Mouse (Mus musculus): ENCODE data around the gene Mfsd6l. TPM values are rescaled to one million over a fixed set of nuclear protein-coding genes. Genes with fewer than 3 reads are reported as not detected.

The Mfsd6l gene
- polyA plus RNA-seq (2014; fragmentation: Nextera tagmentation; extraction: Ambion mirVana): not detected in 2 replicates

DNA sequence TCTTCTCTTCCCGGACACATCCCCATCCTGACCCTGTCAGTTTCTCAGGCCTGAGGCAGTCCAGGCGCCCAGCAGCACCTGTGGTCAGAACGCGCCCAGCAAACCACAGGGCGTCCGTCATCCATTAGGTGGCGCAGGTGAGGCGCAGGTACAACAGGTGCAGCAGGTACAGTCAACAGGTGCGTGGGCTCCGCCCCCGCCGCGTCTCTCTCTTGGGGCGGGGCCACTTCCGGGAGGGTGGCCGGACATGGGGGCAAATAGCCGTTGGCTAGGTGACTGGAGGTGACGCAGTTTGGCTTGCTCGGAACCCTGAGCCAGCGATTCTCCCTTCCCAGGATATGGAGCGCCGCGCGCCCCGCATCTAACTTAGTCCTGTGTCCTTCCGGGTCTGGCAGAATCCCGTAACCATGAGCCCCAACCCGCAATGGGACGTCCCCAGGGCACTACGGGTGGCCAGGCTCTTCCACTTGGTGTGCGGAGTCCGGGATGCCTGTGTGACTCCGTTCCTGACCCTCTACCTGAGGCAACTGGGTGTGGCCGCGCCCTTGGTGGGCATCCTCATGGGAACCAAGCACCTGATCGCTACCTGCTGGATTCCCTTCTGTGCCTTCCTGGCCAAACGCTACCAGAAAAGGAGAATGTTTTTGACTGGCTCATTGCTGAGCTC lies at the start of gene Mfsd6l:
Mfsd6l (plus strand) TSS at position 269 of the 667 bp plus-strand sequence.
- DNase-seq (no peak), ATAC-seq (ENCODE audit: low FRiP score, low TSS enrichment) (no peak)
- Histone ChIP-seq H3K4me1 (ENCODE audit: control insufficient read depth, insufficient read depth, low read length) (no peaks in the 10 kb centered on the region), H3K4me2 (ENCODE audit: low read length) (peak within 1 kb of the TSS; percentile 46), H3K27ac (replicated peaks; ENCODE audit: low read depth, low read length) (no peak within 1 kb of the TSS), H3K9me3 (ENCODE audit: control insufficient read depth, low read length) (no peaks in the 10 kb centered on the region), H3K27me3 (ENCODE audit: control insufficient read depth, insufficient read depth, low read length) (no peaks in the 10 kb centered on the region), H3K9ac (replicated peaks; ENCODE audit: low read length) (no peak within 1 kb of the TSS), H3K4me3 (replicated peaks; ENCODE audit: low read depth, low read length) (0 out of 2 replicates have a peak within 1 kb of the TSS, but pooled peaks have one; percentile 10), H3K36me3 (ENCODE audit: control insufficient read depth, insufficient read depth, low read length) (no peaks in the 10 kb centered on the region)
- 8% methylated on average over 37 of the region's 37 CpGs for WGBS

DNA sequence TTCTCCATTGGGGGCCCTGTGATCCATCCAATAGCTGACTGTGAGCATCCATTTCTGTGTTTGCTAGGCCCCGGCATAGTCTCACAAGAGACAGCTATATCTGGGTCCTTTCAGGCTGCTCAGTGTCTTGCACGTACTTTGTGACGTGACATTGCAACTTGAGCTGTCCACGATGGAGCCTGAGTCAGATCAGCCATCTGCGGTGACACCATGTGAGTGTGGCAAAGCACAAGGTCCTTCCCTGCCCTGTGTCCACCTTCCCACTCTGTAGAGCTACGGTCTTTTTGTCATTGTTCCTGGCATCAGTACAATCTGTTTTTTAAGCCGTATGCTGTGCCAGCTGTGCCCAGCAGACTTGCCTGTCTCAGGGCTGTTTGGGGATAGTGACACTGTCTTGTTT lies 48.7 kb upstream of the Mfsd6l start:
- Histone ChIP-seq H3K36me3 (ENCODE audit: control insufficient read depth, insufficient read depth, low read length) (no peaks in the 10 kb centered on the region), H3K4me1 (ENCODE audit: control insufficient read depth, insufficient read depth, low read length) (no peaks in the 10 kb centered on the region), H3K27ac (replicated peaks; ENCODE audit: low read depth, low read length) (no peak overlapping the region), H3K27me3 (ENCODE audit: control insufficient read depth, insufficient read depth, low read length) (no peaks in the 10 kb centered on the region), H3K4me3 (replicated peaks; ENCODE audit: low read depth, low read length) (no peak overlapping the region), H3K9me3 (ENCODE audit: control insufficient read depth, low read length) (no peaks in the 10 kb centered on the region), H3K4me2 (ENCODE audit: low read length) (no peak overlapping the region), H3K9ac (replicated peaks; ENCODE audit: low read length) (no peak overlapping the region)
- ATAC-seq (ENCODE audit: low FRiP score, low TSS enrichment) (no peak), DNase-seq (no peak)
- WGBS: 91% methylated on average over 7 of the region's 7 CpGs

DNA sequence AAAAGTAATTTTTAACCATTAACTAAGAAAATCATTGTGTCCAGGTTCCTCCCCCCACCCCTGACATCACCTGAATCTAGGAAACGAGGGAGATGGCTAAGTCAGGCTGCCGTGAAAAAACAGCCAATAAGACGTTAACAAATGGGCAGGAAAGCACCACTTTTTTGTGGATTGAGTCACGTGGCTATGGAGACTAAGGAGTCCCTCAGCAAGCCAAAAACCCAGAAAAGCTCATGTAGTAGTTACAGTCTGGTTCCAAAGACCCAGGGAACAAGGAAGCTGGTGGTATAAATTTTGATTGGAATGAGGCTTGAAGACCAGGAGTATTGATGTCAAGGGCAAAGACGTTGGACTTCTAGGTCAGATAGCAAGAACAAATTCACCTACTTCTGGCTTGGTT lies 47.4 kb upstream of the Mfsd6l start:
- DNase-seq (no peak), ATAC-seq (ENCODE audit: low FRiP score, low TSS enrichment) (no peak)
- Histone ChIP-seq H3K4me3 (replicated peaks; ENCODE audit: low read depth, low read length) (no peak overlapping the region), H3K27ac (replicated peaks; ENCODE audit: low read depth, low read length) (no peak overlapping the region), H3K4me2 (ENCODE audit: low read length) (no peak overlapping the region), H3K27me3 (ENCODE audit: control insufficient read depth, insufficient read depth, low read length) (no peaks in the 10 kb centered on the region), H3K4me1 (ENCODE audit: control insufficient read depth, insufficient read depth, low read length) (no peaks in the 10 kb centered on the region), H3K36me3 (ENCODE audit: control insufficient read depth, insufficient read depth, low read length) (no peaks in the 10 kb centered on the region), H3K9me3 (ENCODE audit: control insufficient read depth, low read length) (no peaks in the 10 kb centered on the region), H3K9ac (replicated peaks; ENCODE audit: low read length) (no peak overlapping the region)
- 73% methylated on average over 5 of the region's 5 CpGs for WGBS

DNA sequence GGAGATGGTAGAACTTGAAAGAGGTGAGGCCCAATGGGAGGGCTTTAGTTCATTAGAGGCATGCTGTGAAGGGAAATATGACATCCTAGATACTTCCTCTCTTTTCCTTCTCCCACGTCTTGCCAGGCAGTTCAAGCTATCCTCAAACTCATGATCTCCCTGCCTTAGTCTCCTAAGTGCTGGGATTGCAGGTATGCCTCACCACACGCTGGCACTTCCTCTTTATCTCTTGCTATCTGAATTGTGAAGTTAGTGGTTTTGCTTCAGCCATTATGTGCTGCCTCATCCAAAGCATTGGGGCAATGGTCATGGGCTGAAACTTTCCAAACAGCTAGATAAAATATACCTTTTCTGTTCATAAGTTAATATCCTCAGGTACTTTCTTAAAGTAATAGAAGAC lies 46.8 kb upstream of the Mfsd6l start:
- Histone ChIP-seq H3K36me3 (ENCODE audit: control insufficient read depth, insufficient read depth, low read length) (no peaks in the 10 kb centered on the region), H3K4me2 (ENCODE audit: low read length) (no peak overlapping the region), H3K27me3 (ENCODE audit: control insufficient read depth, insufficient read depth, low read length) (no peaks in the 10 kb centered on the region), H3K4me1 (ENCODE audit: control insufficient read depth, insufficient read depth, low read length) (no peaks in the 10 kb centered on the region), H3K9ac (replicated peaks; ENCODE audit: low read length) (no peak overlapping the region), H3K4me3 (replicated peaks; ENCODE audit: low read depth, low read length) (no peak overlapping the region), H3K9me3 (ENCODE audit: control insufficient read depth, low read length) (no peaks in the 10 kb centered on the region), H3K27ac (replicated peaks; ENCODE audit: low read depth, low read length) (no peak overlapping the region)
- WGBS: 76% methylated on average over 2 of the region's 2 CpGs
- DNase-seq: no peak
- ATAC-seq (ENCODE audit: low FRiP score, low TSS enrichment): no peak

DNA sequence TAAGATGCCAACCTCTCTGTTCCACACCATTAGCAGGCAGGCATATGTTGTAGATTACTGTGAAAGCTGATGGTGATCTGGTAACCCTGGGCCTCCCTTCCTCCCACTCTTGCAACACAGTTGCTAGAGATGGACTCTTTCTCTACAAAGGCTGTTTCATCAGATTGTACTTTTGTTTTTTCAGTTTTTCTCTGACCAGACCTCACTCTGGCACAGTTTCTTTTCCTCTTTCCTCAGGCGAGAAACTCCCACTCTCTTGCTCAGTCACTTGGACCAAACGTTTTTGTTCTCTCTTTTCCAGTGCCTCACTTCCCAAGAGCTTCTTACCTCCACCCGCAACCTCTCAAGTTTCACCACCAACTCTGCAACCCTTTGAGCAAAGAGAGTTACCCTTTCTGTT lies 42.0 kb upstream of the Mfsd6l start:
- no peak overlapping the region for H3K9ac ChIP-seq (replicated peaks; ENCODE audit: low read length)
- no peaks in the 10 kb centered on the region for H3K27me3 ChIP-seq (ENCODE audit: control insufficient read depth, insufficient read depth, low read length)
- no peak overlapping the region for H3K4me2 ChIP-seq (ENCODE audit: low read length)
- H3K27ac ChIP-seq (replicated peaks; ENCODE audit: low read depth, low read length): no peak overlapping the region
- H3K9me3 ChIP-seq (ENCODE audit: control insufficient read depth, low read length): 0 out of 2 replicates have a peak, but pooled peaks cover under 1% of the 10 kb centered on the region
- no peak overlapping the region for H3K4me3 ChIP-seq (replicated peaks; ENCODE audit: low read depth, low read length)
- DNase-seq: no peak
- no peaks in the 10 kb centered on the region for H3K4me1 ChIP-seq (ENCODE audit: control insufficient read depth, insufficient read depth, low read length)
- WGBS: 60% methylated on average over 3 of the region's 3 CpGs
- no peak for ATAC-seq (ENCODE audit: low FRiP score, low TSS enrichment)
- no peaks in the 10 kb centered on the region for H3K36me3 ChIP-seq (ENCODE audit: control insufficient read depth, insufficient read depth, low read length)

DNA sequence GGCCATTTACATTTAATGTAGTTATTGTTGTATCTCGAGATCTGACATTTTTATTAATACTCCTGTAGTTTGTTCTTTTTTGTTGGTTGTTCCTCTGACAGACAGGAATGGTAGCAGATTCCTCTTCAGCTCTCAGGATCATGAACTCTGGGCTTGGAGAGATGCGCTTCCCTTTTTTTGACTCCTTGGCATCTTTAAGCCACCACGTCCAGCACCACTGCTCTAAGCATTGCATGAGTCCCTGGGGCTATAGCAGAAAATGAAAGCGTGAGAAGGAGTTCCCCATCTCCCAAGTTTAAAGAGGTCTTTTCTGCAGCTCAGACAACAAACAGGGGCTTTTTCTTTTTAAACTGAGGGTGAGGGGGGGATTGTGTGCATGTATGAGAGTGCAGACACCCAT lies 36.6 kb upstream of the Mfsd6l start:
- peaks cover 7% of the 10 kb centered on the region; the same call in 1 of the 2 replicates for H3K9me3 ChIP-seq (ENCODE audit: control insufficient read depth, low read length)
- H3K27me3 ChIP-seq (ENCODE audit: control insufficient read depth, insufficient read depth, low read length): no peaks in the 10 kb centered on the region
- H3K4me1 ChIP-seq (ENCODE audit: control insufficient read depth, insufficient read depth, low read length): no peaks in the 10 kb centered on the region
- 94% methylated on average over 4 of the region's 4 CpGs for WGBS
- H3K4me3 ChIP-seq (replicated peaks; ENCODE audit: low read depth, low read length): no peak overlapping the region
- no peak overlapping the region for H3K9ac ChIP-seq (replicated peaks; ENCODE audit: low read length)
- ATAC-seq (ENCODE audit: low FRiP score, low TSS enrichment) (no peak), DNase-seq (no peak)
- no peak overlapping the region for H3K27ac ChIP-seq (replicated peaks; ENCODE audit: low read depth, low read length)
- no peaks in the 10 kb centered on the region for H3K36me3 ChIP-seq (ENCODE audit: control insufficient read depth, insufficient read depth, low read length)
- no peak overlapping the region for H3K4me2 ChIP-seq (ENCODE audit: low read length)

DNA sequence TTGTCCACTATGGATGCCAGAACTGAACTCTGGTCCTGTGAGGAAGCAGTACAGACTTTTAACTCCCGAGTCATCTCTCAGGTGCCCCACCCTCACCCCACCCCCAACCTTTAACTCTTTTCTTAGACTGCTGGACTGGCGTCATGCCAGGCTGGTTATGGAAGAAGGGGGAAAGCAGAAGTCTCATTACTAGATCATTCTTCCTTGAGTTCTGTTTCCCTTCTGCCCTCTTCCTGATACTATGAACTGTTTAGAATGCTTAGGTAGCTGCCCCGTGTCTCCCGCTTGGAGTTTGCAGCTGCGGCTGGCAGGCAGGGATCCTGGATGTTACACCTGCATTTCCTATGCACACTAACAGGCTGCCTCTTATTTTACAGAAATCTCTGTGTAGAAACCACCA lies 36.2 kb upstream of the Mfsd6l start:
- no peak for ATAC-seq (ENCODE audit: low FRiP score, low TSS enrichment)
- Histone ChIP-seq H3K9ac (replicated peaks; ENCODE audit: low read length) (no peak overlapping the region), H3K4me2 (ENCODE audit: low read length) (no peak overlapping the region), H3K4me3 (replicated peaks; ENCODE audit: low read depth, low read length) (no peak overlapping the region), H3K27me3 (ENCODE audit: control insufficient read depth, insufficient read depth, low read length) (no peaks in the 10 kb centered on the region), H3K9me3 (ENCODE audit: control insufficient read depth, low read length) (peaks cover 7% of the 10 kb centered on the region; the same call in 1 of the 2 replicates), H3K36me3 (ENCODE audit: control insufficient read depth, insufficient read depth, low read length) (no peaks in the 10 kb centered on the region), H3K27ac (replicated peaks; ENCODE audit: low read depth, low read length) (no peak overlapping the region), H3K4me1 (ENCODE audit: control insufficient read depth, insufficient read depth, low read length) (no peaks in the 10 kb centered on the region)
- no peak for DNase-seq
- WGBS: 93% methylated on average over 5 of the region's 5 CpGs

DNA sequence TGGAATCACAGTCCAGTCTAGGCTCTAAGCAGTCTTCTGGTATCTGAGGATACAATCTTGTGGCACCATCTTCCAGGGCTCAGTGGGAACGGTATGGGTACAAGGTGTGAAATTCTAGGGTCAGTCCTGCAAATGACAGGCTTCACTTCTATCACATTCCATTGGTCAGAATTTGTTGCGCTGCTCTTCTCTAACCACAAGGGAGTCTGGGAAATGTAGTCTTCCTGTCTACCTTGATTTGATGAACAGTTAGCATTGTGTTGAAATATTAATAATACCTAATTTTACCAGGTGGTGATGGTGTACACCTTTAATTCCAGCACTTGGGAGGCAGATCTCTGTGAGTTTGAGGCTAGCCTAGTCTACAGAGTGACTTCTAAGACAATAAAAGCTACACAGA lies 35.5 kb upstream of the Mfsd6l start:
- WGBS: 98% methylated on average over 2 of the region's 2 CpGs
- Histone ChIP-seq H3K36me3 (ENCODE audit: control insufficient read depth, insufficient read depth, low read length) (no peaks in the 10 kb centered on the region), H3K4me2 (ENCODE audit: low read length) (no peak overlapping the region), H3K4me1 (ENCODE audit: control insufficient read depth, insufficient read depth, low read length) (no peaks in the 10 kb centered on the region), H3K4me3 (replicated peaks; ENCODE audit: low read depth, low read length) (no peak overlapping the region), H3K27me3 (ENCODE audit: control insufficient read depth, insufficient read depth, low read length) (no peaks in the 10 kb centered on the region), H3K9ac (replicated peaks; ENCODE audit: low read length) (no peak overlapping the region), H3K9me3 (ENCODE audit: control insufficient read depth, low read length) (peaks cover 7% of the 10 kb centered on the region; the same call in 1 of the 2 replicates), H3K27ac (replicated peaks; ENCODE audit: low read depth, low read length) (no peak overlapping the region)
- no peak for ATAC-seq (ENCODE audit: low FRiP score, low TSS enrichment)
- no peak for DNase-seq

DNA sequence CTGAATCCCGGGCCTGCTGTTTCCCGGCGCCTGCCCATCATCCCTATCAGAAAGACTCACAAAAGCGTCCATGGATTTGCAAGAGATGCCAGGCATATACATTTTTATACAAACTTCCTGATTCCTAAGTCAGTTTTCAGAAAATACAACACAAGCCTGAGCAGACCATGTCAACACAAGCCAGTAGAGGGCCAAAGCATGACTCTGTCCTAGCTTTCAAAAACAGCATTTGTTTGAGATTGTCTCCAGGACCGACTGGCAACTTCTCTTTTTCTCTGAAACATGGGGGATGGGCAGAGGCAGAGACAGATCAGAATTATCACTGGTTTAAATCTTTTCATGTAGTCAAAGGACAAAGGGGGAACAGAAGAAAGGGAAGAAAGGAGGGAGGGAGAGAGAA lies 34.6 kb upstream of the Mfsd6l start:
- DNase-seq: no peak
- 77% methylated on average over 5 of the region's 5 CpGs for WGBS
- H3K27me3 ChIP-seq (ENCODE audit: control insufficient read depth, insufficient read depth, low read length): no peaks in the 10 kb centered on the region
- no peak for ATAC-seq (ENCODE audit: low FRiP score, low TSS enrichment)
- H3K27ac ChIP-seq (replicated peaks; ENCODE audit: low read depth, low read length): no peak overlapping the region
- no peak overlapping the region for H3K9ac ChIP-seq (replicated peaks; ENCODE audit: low read length)
- H3K9me3 ChIP-seq (ENCODE audit: control insufficient read depth, low read length): peaks cover 7% of the 10 kb centered on the region; the same call in 1 of the 2 replicates
- no peaks in the 10 kb centered on the region for H3K36me3 ChIP-seq (ENCODE audit: control insufficient read depth, insufficient read depth, low read length)
- H3K4me1 ChIP-seq (ENCODE audit: control insufficient read depth, insufficient read depth, low read length): no peaks in the 10 kb centered on the region
- no peak overlapping the region for H3K4me3 ChIP-seq (replicated peaks; ENCODE audit: low read depth, low read length)
- no peak overlapping the region for H3K4me2 ChIP-seq (ENCODE audit: low read length)
